Mouse (Mus musculus): Measurements from ENCODE around the gene Gm5891. TPM values are rescaled to one million over a fixed set of nuclear protein-coding genes. Genes with fewer than 3 reads are reported as not detected.
"Not testable (repeated sequence)": the region's sequence is repeated elsewhere in the genome, so short reads cannot be mapped to it uniquely, and the experiment has no call there.

The Gm5891 gene
- total RNA-seq (2022), result not detected

DNA sequence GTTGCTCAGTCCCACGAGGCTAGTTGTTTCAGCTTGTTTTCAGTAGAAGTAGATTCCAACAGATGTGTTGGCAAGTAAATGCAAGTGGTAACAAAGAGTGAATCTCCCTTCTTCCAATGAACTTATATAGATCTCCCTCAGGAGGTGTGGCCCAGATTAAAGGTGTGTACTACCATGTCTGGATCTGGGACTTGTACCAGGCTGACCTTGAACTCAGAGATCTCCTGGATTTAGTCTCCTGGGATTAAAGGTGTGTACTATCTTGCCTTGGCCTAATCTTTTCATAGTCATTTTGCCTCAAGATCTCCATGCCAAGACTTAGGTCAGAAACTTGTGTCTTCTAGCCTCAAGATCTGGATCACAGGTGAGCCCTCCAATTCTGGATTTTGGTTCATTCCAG lies at the start of gene Gm5891:
Gene Gm5891, minus strand, starts transcription at position 101 of the 400 bp plus-strand sequence.
- not testable (repeated sequence) for DNase-seq (ENCODE audit: low spot score in 2 of 2)

Other genes with a start within 250 kb of the Gm5891 start
- not detected for gene Gm4175, start 159.8 kb downstream of the Gm5891 start, total RNA-seq (2022)
- not detected for gene Gm4177, start 124.6 kb downstream of the Gm5891 start, total RNA-seq (2022)
- not detected for gene Vmn1r135, start 88.9 kb downstream of the Gm5891 start, total RNA-seq (2022)
- gene Gm5725, start 77.0 kb downstream of the Gm5891 start, total RNA-seq (2022), result not detected
- gene Vmn1r137, start 73.3 kb upstream of the Gm5891 start, total RNA-seq (2022), result not detected
- gene Vmn1r138, start 107.6 kb upstream of the Gm5891 start, total RNA-seq (2022), result not detected
- gene Gm6176, start 135.0 kb upstream of the Gm5891 start, total RNA-seq (2022), result not detected
- not detected for gene Vmn1r139, start 147.8 kb upstream of the Gm5891 start, total RNA-seq (2022)
- gene Gm16451, start 197.0 kb upstream of the Gm5891 start, total RNA-seq (2022), result not detected
- gene Gm10666, start 213.4 kb upstream of the Gm5891 start, total RNA-seq (2022), result not detected
- gene Vmn1r142, start 242.7 kb upstream of the Gm5891 start, total RNA-seq (2022), result not detected